Mouse (Mus musculus): Measurements from ENCODE around the gene Gm4969. TPM values are rescaled to one million over a fixed set of nuclear protein-coding genes. Genes with fewer than 3 reads are reported as not detected.

Gene Gm4969
- total and polyA plus RNA-seq, 3 experiments: not detected

GRCm38 (mm10) chr7:19065896-19066295 is 52.3 kb downstream of the Gm4969 start:
- no peak overlapping the region for H3K4me3 ChIP-seq
- H3K4me1 ChIP-seq (ENCODE audit: control insufficient read depth, insufficient read depth, low read length): no peaks in the 10 kb centered on the region
- no peak overlapping the region for H3K27ac ChIP-seq
- peaks cover 10% of the 10 kb centered on the region for H3K27me3 ChIP-seq (ENCODE audit: control insufficient read depth, insufficient read depth, low read length)
- no peaks in the 10 kb centered on the region for H3K36me3 ChIP-seq (ENCODE audit: control insufficient read depth, insufficient read depth, low read length)
- no peak for DNase-seq
- H3K79me2 ChIP-seq (replicated peaks; ENCODE audit: control insufficient read depth, insufficient read depth, low read length): no peaks in the 10 kb centered on the region
- TF ChIP-seq CTCF (IDR thresholded peaks at IDR 0.05): no peak
- WGBS: 45% methylated on average over 13 of the region's 13 CpGs
- H3K9ac ChIP-seq (ENCODE audit: low read depth, low read length): no peak overlapping the region
- intact Hi-C loops (cut with DNase I): no loop called here

GRCm38 (mm10) chr7:19057405-19057804 is 60.8 kb downstream of the Gm4969 start:
- 77% methylated on average over 10 of the region's 10 CpGs for WGBS
- H3K4me3 ChIP-seq: no peak overlapping the region
- H3K9ac ChIP-seq (ENCODE audit: low read depth, low read length): no peak overlapping the region
- TF ChIP-seq CTCF (IDR thresholded peaks at IDR 0.05): no peak
- no peak for TF ChIP-seq EP300 (IDR thresholded peaks at IDR 0.05; ENCODE audit: insufficient read depth, low read depth, low read length)
- TF ChIP-seq POLR2A (IDR thresholded peaks at IDR 0.05; ENCODE audit: insufficient read depth, low read depth, low read length): no peak
- H3K4me1 ChIP-seq (ENCODE audit: control insufficient read depth, insufficient read depth, low read length): no peaks in the 10 kb centered on the region
- no peak overlapping the region for H3K27ac ChIP-seq
- no peak for DNase-seq
- intact Hi-C loops (cut with DNase I): no loop called here
- H3K27me3 ChIP-seq (ENCODE audit: control insufficient read depth, insufficient read depth, low read length): no peaks in the 10 kb centered on the region
- H3K79me2 ChIP-seq (replicated peaks; ENCODE audit: control insufficient read depth, insufficient read depth, low read length): no peaks in the 10 kb centered on the region
- no peaks in the 10 kb centered on the region for H3K36me3 ChIP-seq (ENCODE audit: control insufficient read depth, insufficient read depth, low read length)

- intact Hi-C loops (cut with DNase I): no loop called here
- WGBS: 91% methylated on average over 8 of the region's 8 CpGs
- no peaks in the 10 kb centered on the region for H3K4me1 ChIP-seq (ENCODE audit: control insufficient read depth, insufficient read depth, low read length)
These were observed 63.1 kb downstream of the Gm4969 start for GRCm38 (mm10) chr7:19055108-19055507.

GRCm38 (mm10) chr7:19054777-19055076 is 63.4 kb downstream of the Gm4969 start:
- TF ChIP-seq EP300 (IDR thresholded peaks at IDR 0.05; ENCODE audit: insufficient read depth, low read depth, low read length) (no peak), POLR2A (IDR thresholded peaks at IDR 0.05; ENCODE audit: insufficient read depth, low read depth, low read length) (no peak), CTCF (IDR thresholded peaks at IDR 0.05) (no peak)
- H3K9ac ChIP-seq (ENCODE audit: low read depth, low read length): no peak overlapping the region
- H3K27ac ChIP-seq: no peak overlapping the region
- intact Hi-C loops (cut with DNase I): no loop called here
- DNase-seq: no peak
- H3K36me3 ChIP-seq (ENCODE audit: control insufficient read depth, insufficient read depth, low read length): no peaks in the 10 kb centered on the region
- H3K79me2 ChIP-seq (replicated peaks; ENCODE audit: control insufficient read depth, insufficient read depth, low read length): no peaks in the 10 kb centered on the region
- H3K4me3 ChIP-seq: no peak overlapping the region
- whole genome bisulfite sequencing: 74% methylated on average over 9 of the region's 9 CpGs
- H3K27me3 ChIP-seq (ENCODE audit: control insufficient read depth, insufficient read depth, low read length): no peaks in the 10 kb centered on the region
- H3K4me1 ChIP-seq (ENCODE audit: control insufficient read depth, insufficient read depth, low read length): no peaks in the 10 kb centered on the region

More at GRCm38 (mm10) chr7:19055108-19055507, 63.1 kb downstream of the Gm4969 start:
- H3K79me2 ChIP-seq (replicated peaks; ENCODE audit: control insufficient read depth, insufficient read depth, low read length): no peaks in the 10 kb centered on the region
- H3K9ac ChIP-seq (ENCODE audit: low read depth, low read length): no peak overlapping the region
- no peaks in the 10 kb centered on the region for H3K36me3 ChIP-seq (ENCODE audit: control insufficient read depth, insufficient read depth, low read length)
- H3K27ac ChIP-seq: no peak overlapping the region
- DNase-seq: no peak
- no peak overlapping the region for H3K4me3 ChIP-seq
- no peaks in the 10 kb centered on the region for H3K27me3 ChIP-seq (ENCODE audit: control insufficient read depth, insufficient read depth, low read length)
- no peak for TF ChIP-seq EP300 (IDR thresholded peaks at IDR 0.05; ENCODE audit: insufficient read depth, low read depth, low read length)
- TF ChIP-seq POLR2A (IDR thresholded peaks at IDR 0.05; ENCODE audit: insufficient read depth, low read depth, low read length): no peak
- TF ChIP-seq CTCF (IDR thresholded peaks at IDR 0.05): no peak

- no peaks in the 10 kb centered on the region for H3K79me2 ChIP-seq (replicated peaks; ENCODE audit: control insufficient read depth, insufficient read depth, low read length)
- no peak within 1 kb of the TSS for H3K27ac ChIP-seq
- no peaks in the 10 kb centered on the region for H3K4me1 ChIP-seq (ENCODE audit: control insufficient read depth, insufficient read depth, low read length)
- no peaks in the 10 kb centered on the region for H3K36me3 ChIP-seq (ENCODE audit: control insufficient read depth, insufficient read depth, low read length)
- TF ChIP-seq EP300 (IDR thresholded peaks at IDR 0.05; ENCODE audit: insufficient read depth, low read depth, low read length) (no peak), CTCF (IDR thresholded peaks at IDR 0.05) (peak; percentile 57)
- H3K9ac ChIP-seq (ENCODE audit: low read depth, low read length): no peak within 1 kb of the TSS
- 49% methylated on average over 33 of the region's 33 CpGs for WGBS
- H3K27me3 ChIP-seq (ENCODE audit: control insufficient read depth, insufficient read depth, low read length): no peaks in the 10 kb centered on the region
- H3K4me3 ChIP-seq: no peak within 1 kb of the TSS
- intact Hi-C loops (cut with DNase I): no loop called here
- DNase-seq: no peak
These were observed 64.0 kb downstream of the Gm4969 start, which contains the start of gene Rsph6a for GRCm38 (mm10) chr7:19054047-19054776. Gene Rsph6a (plus strand): TSS chr7:19054690.

- no peak overlapping the region for H3K4me3 ChIP-seq
- WGBS: 88% methylated on average over 7 of the region's 7 CpGs
- no peak for DNase-seq
- TF ChIP-seq POLR2A (IDR thresholded peaks at IDR 0.05; ENCODE audit: insufficient read depth, low read depth, low read length) (no peak), CTCF (IDR thresholded peaks at IDR 0.05) (no peak), EP300 (IDR thresholded peaks at IDR 0.05; ENCODE audit: insufficient read depth, low read depth, low read length) (no peak)
- H3K27me3 ChIP-seq (ENCODE audit: control insufficient read depth, insufficient read depth, low read length): no peaks in the 10 kb centered on the region
- H3K4me1 ChIP-seq (ENCODE audit: control insufficient read depth, insufficient read depth, low read length): no peaks in the 10 kb centered on the region
- H3K27ac ChIP-seq: no peak overlapping the region
- H3K9ac ChIP-seq (ENCODE audit: low read depth, low read length): no peak overlapping the region
- intact Hi-C loops (cut with DNase I): no loop called here
- H3K36me3 ChIP-seq (ENCODE audit: control insufficient read depth, insufficient read depth, low read length): no peaks in the 10 kb centered on the region
- H3K79me2 ChIP-seq (replicated peaks; ENCODE audit: control insufficient read depth, insufficient read depth, low read length): no peaks in the 10 kb centered on the region
These were observed 65.0 kb downstream of the Gm4969 start for GRCm38 (mm10) chr7:19053136-19053532.
